Mouse (Mus musculus) E14TG2a.4 (cell line): Measurements from ENCODE around the gene Spdef.

ENCODE experiments used
- CTCF ChIP-seq: conservative IDR thresholded peaks from 2 replicates; pipeline ENCODE4 v1.5.1; 2014; ENCODE audit warnings: low read length
- NANOG ChIP-seq: IDR thresholded peaks from 2 replicates; pipeline ENCODE4 v1.6.1; 2014; ENCODE audit warnings: borderline replicate concordance, low read length, mixed read lengths
- POU5F1 ChIP-seq: IDR thresholded peaks from 2 replicates; pipeline ENCODE4 v1.6.1; 2014; ENCODE audit warnings: low read length, borderline replicate concordance

DNA sequence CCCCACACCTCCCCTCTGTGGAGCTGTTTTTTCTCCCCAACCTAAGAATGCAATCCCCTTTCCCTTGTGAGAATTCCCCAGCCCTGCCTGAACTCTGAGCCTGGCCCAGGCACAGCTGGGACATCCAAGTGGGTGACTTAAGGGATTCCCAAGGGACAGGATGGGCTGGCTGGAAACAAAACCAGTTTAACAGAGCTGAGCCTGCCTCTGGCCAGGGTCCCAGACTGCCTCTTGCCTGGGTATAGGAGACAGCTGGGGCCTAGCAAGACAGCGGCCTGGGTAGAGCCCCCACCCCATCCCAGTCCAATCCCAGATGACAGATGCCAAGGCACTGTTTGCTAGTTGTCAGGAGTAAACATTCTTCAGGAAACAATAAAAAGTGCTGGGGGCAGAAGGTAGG, 15.9 kb downstream of the Spdef start:
- TF ChIP-seq CTCF = no peak
- TF ChIP-seq NANOG = no peak
- TF ChIP-seq POU5F1 = no peak
